Mouse (Mus musculus) adipocyte (in vitro differentiated cells): Measurements from ENCODE around the gene Gtf2e1.

Experiments
- DNase-seq: peaks from one replicate; pipeline ENCODE4 v3.0.0-alpha.2; 2016; ENCODE audit warnings: low spot score

Gtf2e1 gene

GRCm38 (mm10) chr16:37478311-37479291 is 61.0 kb downstream of the Gtf2e1 start:
- no peak for DNase-seq

- DNase-seq: peak; percentile 51
Observed at GRCm38 (mm10) chr16:37472620-37473312, 66.8 kb downstream of the Gtf2e1 start.

DNA sequence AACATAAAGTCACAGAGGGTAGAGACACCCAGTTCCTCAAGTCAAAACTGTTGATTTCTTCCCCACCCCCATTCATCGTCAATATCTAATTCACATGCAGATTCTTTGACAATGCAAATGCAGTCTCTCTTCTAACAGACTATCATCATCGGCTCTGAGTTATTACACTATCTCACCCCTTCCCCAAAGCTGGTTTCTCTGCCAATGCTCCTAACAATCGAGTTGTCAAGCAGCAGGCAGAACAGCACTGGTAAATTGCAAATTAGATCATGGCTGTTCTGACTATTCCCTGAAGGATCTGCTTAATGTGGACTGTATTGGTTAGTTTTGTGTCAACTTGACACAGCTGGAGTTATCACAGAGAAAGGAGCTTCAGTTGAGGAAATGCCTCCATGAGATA is 70.0 kb downstream of the Gtf2e1 start:
- DNase-seq: no peak

GRCm38 (mm10) chr16:37463981-37464380 is 75.6 kb downstream of the Gtf2e1 start:
- DNase-seq: no peak

GRCm38 (mm10) chr16:37462886-37463285 is 76.7 kb downstream of the Gtf2e1 start:
- no peak for DNase-seq

DNA sequence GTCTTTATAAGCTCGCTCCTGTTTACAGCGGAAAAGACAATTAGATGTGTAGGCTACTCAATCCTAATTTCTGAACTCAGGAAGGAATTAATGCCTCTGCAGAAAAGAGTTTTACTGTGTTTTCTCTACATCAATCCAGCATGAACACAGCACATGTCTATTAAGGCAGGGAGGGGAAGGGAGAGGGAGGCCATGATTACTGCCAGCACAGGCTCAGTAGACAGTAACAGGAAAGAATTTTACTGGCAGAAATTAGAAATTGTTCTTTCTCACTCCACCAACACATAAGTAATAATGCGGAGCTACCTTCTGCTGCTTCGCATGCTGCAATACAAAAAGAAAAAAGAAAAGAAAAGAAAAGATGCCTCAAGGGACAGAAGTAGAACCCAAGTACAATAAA is 78.0 kb downstream of the Gtf2e1 start:
- DNase-seq: no peak
